Mouse (Mus musculus): ENCODE results near the gene Pdcd2l. TPM values are rescaled to one million over a fixed set of nuclear protein-coding genes. Genes with fewer than 3 reads are reported as not detected.
"Not testable (repeated sequence)": the region's sequence is repeated elsewhere in the genome, so short reads cannot be mapped to it uniquely, and the experiment has no call there.

Pdcd2l gene
- polyA plus RNA-seq, 1 experiment from 2014 or later = 76.2 TPM

DNA sequence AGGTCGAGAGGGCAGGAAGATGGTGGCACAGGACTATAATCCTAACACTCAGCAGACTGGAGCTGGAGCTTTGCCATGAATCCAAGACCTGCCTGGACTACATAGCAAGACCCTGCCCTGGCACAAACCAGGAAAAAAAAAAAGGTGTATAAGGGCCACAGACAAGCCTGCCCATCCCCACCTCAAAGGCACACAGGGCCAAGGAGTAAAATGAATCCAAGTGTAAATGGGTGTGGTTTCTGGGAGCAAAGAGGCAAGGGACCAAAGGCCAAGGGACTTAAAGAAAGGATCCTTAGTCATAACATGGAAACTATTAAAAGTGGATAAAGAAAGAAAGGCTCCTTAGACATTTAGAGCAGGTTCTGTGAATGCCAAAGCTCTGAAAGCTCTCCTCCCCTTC lies 22.0 kb upstream of the Pdcd2l start:
- Histone ChIP-seq H3K36me3 (ENCODE audit: control insufficient read depth, insufficient read depth, low read length) (peaks cover 52% of the 10 kb centered on the region), H3K4me3 (ENCODE audit: low read depth, low read length) (no peak overlapping the region), H3K27me3 (ENCODE audit: control insufficient read depth, insufficient read depth, low read length) (no peaks in the 10 kb centered on the region), H3K9ac (replicated peaks; ENCODE audit: low read depth, low read length) (no peak overlapping the region), H3K27ac (ENCODE audit: low read depth, low read length) (no peak overlapping the region), H3K4me1 (ENCODE audit: control insufficient read depth, insufficient read depth, low read length) (no peaks in the 10 kb centered on the region), H3K9me3 (ENCODE audit: control insufficient read depth, low read length) (no peaks in the 10 kb centered on the region), H3K4me2 (ENCODE audit: low read depth, low read length) (no peak overlapping the region)
- WGBS = 77% methylated on average over 1 of the region's 1 CpGs
- no peak for ATAC-seq (ENCODE audit: low read depth)

DNA sequence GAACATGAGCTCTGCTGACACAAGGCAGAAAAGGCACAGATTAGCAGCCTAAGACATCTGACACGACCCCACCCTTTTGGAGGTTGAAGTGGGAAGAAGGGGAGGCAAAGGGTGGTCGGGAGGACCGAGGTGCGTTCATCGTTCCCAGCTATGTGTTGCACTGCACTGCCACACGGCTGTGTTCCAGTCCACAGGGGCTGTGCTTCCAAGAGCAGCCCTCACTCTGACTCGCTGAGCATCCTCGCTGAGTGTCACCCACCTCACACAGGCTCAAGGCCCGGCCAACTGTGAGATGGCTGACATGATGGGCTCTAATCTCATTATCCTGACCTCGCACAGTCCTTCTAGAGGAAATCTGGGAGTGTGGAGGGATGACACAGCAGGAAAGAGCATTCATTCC lies 20.0 kb upstream of the Pdcd2l start:
- no peak overlapping the region for H3K27ac ChIP-seq (ENCODE audit: low read depth, low read length)
- ATAC-seq (ENCODE audit: low read depth) = no peak
- H3K27me3 ChIP-seq (ENCODE audit: control insufficient read depth, insufficient read depth, low read length) = no peaks in the 10 kb centered on the region
- no peaks in the 10 kb centered on the region for H3K9me3 ChIP-seq (ENCODE audit: control insufficient read depth, low read length)
- no peak overlapping the region for H3K9ac ChIP-seq (replicated peaks; ENCODE audit: low read depth, low read length)
- H3K4me3 ChIP-seq (ENCODE audit: low read depth, low read length) = no peak overlapping the region
- peaks cover 56% of the 10 kb centered on the region for H3K36me3 ChIP-seq (ENCODE audit: control insufficient read depth, insufficient read depth, low read length)
- no peaks in the 10 kb centered on the region for H3K4me1 ChIP-seq (ENCODE audit: control insufficient read depth, insufficient read depth, low read length)
- no peak overlapping the region for H3K4me2 ChIP-seq (ENCODE audit: low read depth, low read length)
- WGBS = 95% methylated on average over 10 of the region's 10 CpGs

DNA sequence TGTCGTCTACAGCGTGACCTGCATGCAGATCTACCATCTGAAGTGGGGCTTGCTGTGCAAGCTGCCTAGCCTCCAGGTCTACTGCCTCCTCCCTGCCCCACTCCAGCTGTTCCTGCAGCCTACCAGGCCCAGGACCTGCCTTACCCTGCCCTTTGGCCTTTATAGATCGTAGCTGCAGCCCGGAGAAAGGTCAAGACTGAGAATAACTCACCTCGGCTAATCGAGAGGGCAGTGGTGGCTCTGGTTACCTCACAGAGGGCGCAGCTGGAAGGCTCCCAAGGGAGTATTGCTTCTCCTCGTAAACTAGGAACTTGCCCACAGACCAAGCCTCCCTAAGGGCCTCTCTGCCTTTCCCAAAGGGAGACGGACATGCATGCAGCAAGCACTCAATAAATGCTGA lies 19.0 kb upstream of the Pdcd2l start:
- Histone ChIP-seq H3K4me2 (ENCODE audit: low read depth, low read length) (no peak overlapping the region), H3K9me3 (ENCODE audit: control insufficient read depth, low read length) (no peaks in the 10 kb centered on the region), H3K27ac (ENCODE audit: low read depth, low read length) (no peak overlapping the region), H3K9ac (replicated peaks; ENCODE audit: low read depth, low read length) (no peak overlapping the region), H3K36me3 (ENCODE audit: control insufficient read depth, insufficient read depth, low read length) (peaks cover 49% of the 10 kb centered on the region), H3K4me1 (ENCODE audit: control insufficient read depth, insufficient read depth, low read length) (no peaks in the 10 kb centered on the region), H3K27me3 (ENCODE audit: control insufficient read depth, insufficient read depth, low read length) (no peaks in the 10 kb centered on the region), H3K4me3 (ENCODE audit: low read depth, low read length) (no peak overlapping the region)
- 90% methylated on average over 9 of the region's 9 CpGs for WGBS
- no peak for ATAC-seq (ENCODE audit: low read depth)

DNA sequence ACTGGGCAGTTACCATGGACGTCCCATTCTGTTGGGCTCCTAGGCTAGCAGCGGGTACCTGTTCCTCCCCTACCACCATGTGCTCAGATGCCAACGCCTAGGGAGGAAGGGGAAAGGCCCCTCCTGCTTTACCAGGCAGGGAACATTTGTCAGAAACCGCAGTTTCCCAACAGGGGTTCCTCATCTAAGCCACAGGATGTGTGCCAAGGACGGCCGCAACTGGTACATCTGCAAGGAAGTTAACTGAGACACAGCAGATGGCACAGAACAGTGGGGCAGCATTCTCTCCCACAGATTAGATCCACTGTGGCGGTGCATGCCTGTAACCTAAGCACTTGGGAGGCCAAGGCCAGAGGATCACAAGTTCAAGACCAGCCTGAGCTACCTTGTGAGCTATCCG lies 18.2 kb upstream of the Pdcd2l start:
- WGBS = 95% methylated on average over 8 of the region's 8 CpGs

DNA sequence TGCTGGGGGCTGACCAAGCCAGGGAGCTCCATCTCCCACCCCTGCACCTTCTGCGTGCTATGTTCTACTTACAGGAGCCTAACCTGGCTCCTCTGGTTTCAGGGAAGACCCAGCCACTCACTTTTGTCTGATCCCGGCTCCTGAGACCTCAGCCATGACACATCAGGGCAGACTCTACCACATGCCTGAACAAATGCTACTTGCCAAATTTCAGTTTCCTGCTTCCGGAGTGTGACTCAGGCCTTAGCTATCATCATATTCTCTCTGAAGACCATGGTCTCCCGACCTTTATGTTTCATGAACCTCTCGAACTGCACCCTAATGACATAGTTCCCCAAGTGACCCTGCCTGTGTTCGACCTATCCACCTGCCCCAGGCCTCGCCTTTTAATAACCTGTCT lies 16.8 kb upstream of the Pdcd2l start:
- Histone ChIP-seq H3K9me3 (ENCODE audit: control insufficient read depth, low read length) (no peaks in the 10 kb centered on the region), H3K4me3 (ENCODE audit: low read depth, low read length) (no peak overlapping the region), H3K9ac (replicated peaks; ENCODE audit: low read depth, low read length) (no peak overlapping the region), H3K36me3 (ENCODE audit: control insufficient read depth, insufficient read depth, low read length) (peaks cover 55% of the 10 kb centered on the region), H3K4me1 (ENCODE audit: control insufficient read depth, insufficient read depth, low read length) (no peaks in the 10 kb centered on the region), H3K27me3 (ENCODE audit: control insufficient read depth, insufficient read depth, low read length) (no peaks in the 10 kb centered on the region), H3K4me2 (ENCODE audit: low read depth, low read length) (no peak overlapping the region), H3K27ac (ENCODE audit: low read depth, low read length) (no peak overlapping the region)
- no peak for ATAC-seq (ENCODE audit: low read depth)
- 94% methylated on average over 7 of the region's 7 CpGs for WGBS

More for the DNA sequence above, 18.2 kb upstream of the Pdcd2l start:
- Histone ChIP-seq H3K27ac (ENCODE audit: low read depth, low read length) (no peak overlapping the region), H3K9ac (replicated peaks; ENCODE audit: low read depth, low read length) (no peak overlapping the region), H3K9me3 (ENCODE audit: control insufficient read depth, low read length) (no peaks in the 10 kb centered on the region), H3K4me1 (ENCODE audit: control insufficient read depth, insufficient read depth, low read length) (no peaks in the 10 kb centered on the region), H3K4me2 (ENCODE audit: low read depth, low read length) (no peak overlapping the region), H3K36me3 (ENCODE audit: control insufficient read depth, insufficient read depth, low read length) (peaks cover 51% of the 10 kb centered on the region), H3K27me3 (ENCODE audit: control insufficient read depth, insufficient read depth, low read length) (no peaks in the 10 kb centered on the region), H3K4me3 (ENCODE audit: low read depth, low read length) (no peak overlapping the region)
- ATAC-seq (ENCODE audit: low read depth) = no peak

DNA sequence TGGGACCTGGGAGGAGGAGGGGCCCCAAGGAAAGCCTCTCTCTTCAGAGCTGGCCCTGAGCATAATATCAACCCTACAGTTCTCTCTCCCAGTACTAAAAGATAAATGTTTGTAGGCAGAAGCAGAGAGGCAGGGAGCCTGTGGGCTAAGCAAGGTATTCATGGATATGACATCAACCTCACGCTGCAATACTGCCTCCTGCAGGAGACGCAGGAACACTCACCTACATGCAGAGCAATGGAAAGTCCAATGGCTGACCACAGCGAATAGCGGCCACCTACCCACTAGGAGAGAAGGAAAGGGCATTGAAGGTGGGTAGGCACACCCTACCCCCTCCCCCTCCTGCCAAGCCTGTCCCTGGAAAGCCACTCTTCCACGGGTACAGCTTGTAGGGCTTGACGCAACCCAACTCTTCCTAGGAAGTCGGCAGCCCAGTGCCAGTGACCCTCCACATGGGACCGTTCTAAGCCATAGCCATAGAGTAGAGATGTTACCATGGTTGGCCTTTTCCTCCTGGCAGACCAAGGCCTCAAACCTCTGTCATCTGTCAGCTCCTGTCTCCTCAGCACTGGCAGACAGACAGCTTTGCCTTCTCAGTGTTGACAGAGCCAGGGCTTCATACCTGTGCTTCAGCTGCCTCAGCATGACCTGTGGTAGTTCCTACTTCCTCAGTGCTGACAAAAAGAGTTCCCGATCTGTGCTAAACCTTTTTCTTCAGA lies 11.7 kb upstream of the Pdcd2l start:
- Histone ChIP-seq H3K4me3 (ENCODE audit: low read depth, low read length) (no peak overlapping the region), H3K9me3 (ENCODE audit: control insufficient read depth, low read length) (no peaks in the 10 kb centered on the region), H3K27me3 (ENCODE audit: control insufficient read depth, insufficient read depth, low read length) (no peaks in the 10 kb centered on the region), H3K9ac (replicated peaks; ENCODE audit: low read depth, low read length) (no peak overlapping the region), H3K4me2 (ENCODE audit: low read depth, low read length) (no peak overlapping the region), H3K36me3 (ENCODE audit: control insufficient read depth, insufficient read depth, low read length) (peaks cover 70% of the 10 kb centered on the region), H3K27ac (ENCODE audit: low read depth, low read length) (no peak overlapping the region), H3K4me1 (ENCODE audit: control insufficient read depth, insufficient read depth, low read length) (no peaks in the 10 kb centered on the region)
- ATAC-seq (ENCODE audit: low read depth) = no peak
- 95% methylated on average over 9 of the region's 9 CpGs for WGBS

DNA sequence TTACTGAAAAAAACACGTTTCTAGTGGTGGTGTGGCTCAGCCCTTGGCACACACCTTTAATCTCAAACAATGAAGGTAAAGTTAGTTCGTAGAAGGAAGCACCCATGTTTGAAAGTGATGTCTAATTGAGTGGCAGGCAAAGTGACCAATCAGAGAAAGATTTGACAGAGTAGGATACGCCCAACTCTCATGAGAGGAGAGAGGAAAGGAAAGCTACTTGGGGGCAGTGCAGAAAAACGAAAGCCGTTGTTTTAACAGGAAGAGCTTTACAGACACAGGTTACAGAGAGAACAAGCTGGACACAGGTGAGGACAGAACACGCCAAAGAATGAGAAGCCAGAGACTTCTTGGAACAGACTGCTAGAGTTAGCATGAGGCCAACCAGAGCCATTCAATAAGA lies 9.9 kb upstream of the Pdcd2l start:
- no peak overlapping the region for H3K9ac ChIP-seq (replicated peaks; ENCODE audit: low read depth, low read length)
- WGBS = 93% methylated on average over 6 of the region's 6 CpGs
- H3K4me3 ChIP-seq (ENCODE audit: low read depth, low read length) = no peak overlapping the region
- no peaks in the 10 kb centered on the region for H3K9me3 ChIP-seq (ENCODE audit: control insufficient read depth, low read length)
- no peaks in the 10 kb centered on the region for H3K27me3 ChIP-seq (ENCODE audit: control insufficient read depth, insufficient read depth, low read length)
- no peak for ATAC-seq (ENCODE audit: low read depth)
- H3K27ac ChIP-seq (ENCODE audit: low read depth, low read length) = no peak overlapping the region
- H3K4me1 ChIP-seq (ENCODE audit: control insufficient read depth, insufficient read depth, low read length) = no peaks in the 10 kb centered on the region
- peaks cover 71% of the 10 kb centered on the region for H3K36me3 ChIP-seq (ENCODE audit: control insufficient read depth, insufficient read depth, low read length)
- no peak overlapping the region for H3K4me2 ChIP-seq (ENCODE audit: low read depth, low read length)

DNA sequence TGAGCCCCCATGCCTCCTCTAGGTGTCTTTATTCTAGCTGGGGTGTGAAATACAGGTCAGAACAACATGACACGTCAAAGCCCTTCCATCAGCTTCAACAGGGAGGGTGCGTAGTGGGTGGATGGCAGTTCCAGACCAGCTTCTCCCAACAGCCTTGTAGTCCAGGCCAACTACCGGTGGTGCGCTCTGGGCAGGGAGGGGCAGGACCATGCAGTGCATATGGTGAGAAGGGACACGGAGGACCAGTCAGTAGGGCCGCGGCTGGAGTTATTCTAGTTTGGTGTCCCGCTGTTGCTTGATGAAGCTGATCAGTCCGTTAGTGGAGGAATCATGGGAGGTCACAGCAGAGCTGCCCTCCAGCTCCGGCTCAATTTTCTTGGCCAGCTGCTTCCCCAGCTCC lies 5.7 kb upstream of the Pdcd2l start:
- H3K27ac ChIP-seq (ENCODE audit: low read depth, low read length); H3K4me1 ChIP-seq (ENCODE audit: control insufficient read depth, insufficient read depth, low read length); H3K9me3 ChIP-seq (ENCODE audit: control insufficient read depth, low read length); ATAC-seq (ENCODE audit: low read depth); H3K4me2 ChIP-seq (ENCODE audit: low read depth, low read length); H3K27me3 ChIP-seq (ENCODE audit: control insufficient read depth, insufficient read depth, low read length); H3K4me3 ChIP-seq (ENCODE audit: low read depth, low read length); H3K9ac ChIP-seq (replicated peaks; ENCODE audit: low read depth, low read length): not testable (repeated sequence)
- WGBS = 94% methylated on average over 10 of the region's 10 CpGs
- peaks cover 49% of the 10 kb centered on the region for H3K36me3 ChIP-seq (ENCODE audit: control insufficient read depth, insufficient read depth, low read length)

DNA sequence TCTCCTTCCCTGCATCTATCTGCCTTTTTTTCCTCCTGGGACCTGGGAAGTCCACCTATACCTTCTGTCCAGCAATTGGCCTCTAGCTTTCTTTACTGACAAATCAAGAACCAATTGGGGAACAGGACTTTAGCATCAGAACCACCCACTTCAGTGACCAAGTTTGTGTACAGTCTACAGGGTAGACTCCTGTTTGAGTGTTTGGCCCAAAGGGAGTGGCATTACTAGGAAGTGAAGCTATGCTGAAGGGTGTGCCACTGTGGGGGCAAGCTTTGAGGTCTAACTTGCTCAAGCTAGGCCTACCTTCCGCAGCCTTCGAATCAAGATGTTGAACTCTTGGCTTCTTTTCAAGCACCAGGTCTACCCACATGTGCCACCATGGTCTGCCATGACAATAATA lies 4.4 kb upstream of the Pdcd2l start:
- H3K4me3 ChIP-seq (ENCODE audit: low read depth, low read length) = no peak overlapping the region
- no peaks in the 10 kb centered on the region for H3K27me3 ChIP-seq (ENCODE audit: control insufficient read depth, insufficient read depth, low read length)
- H3K4me1 ChIP-seq (ENCODE audit: control insufficient read depth, insufficient read depth, low read length) = peaks cover under 1% of the 10 kb centered on the region; the same call in 1 of the 2 replicates
- WGBS = 96% methylated on average over 2 of the region's 2 CpGs
- no peak overlapping the region for H3K9ac ChIP-seq (replicated peaks; ENCODE audit: low read depth, low read length)
- H3K9me3 ChIP-seq (ENCODE audit: control insufficient read depth, low read length) = no peaks in the 10 kb centered on the region
- H3K36me3 ChIP-seq (ENCODE audit: control insufficient read depth, insufficient read depth, low read length) = peaks cover 38% of the 10 kb centered on the region
- no peak overlapping the region for H3K27ac ChIP-seq (ENCODE audit: low read depth, low read length)
- H3K4me2 ChIP-seq (ENCODE audit: low read depth, low read length) = no peak overlapping the region
- ATAC-seq (ENCODE audit: low read depth) = no peak

Data from neural tube, embryonic 14.5 days (tissue).